Mouse (Mus musculus) spleen, adult 10 weeks (tissue): ENCODE data around the gene Exph5. TPM values are rescaled to one million over a fixed set of nuclear protein-coding genes. Genes with fewer than 3 reads are reported as not detected.

ENCODE experiments used
- polyA plus RNA-seq: library from polyadenylated mRNA; stranded (reverse); fragments of 350-450 nt; fragmentation: Illumina TruSeq; extraction: RNeasy Lipid Tissue Mini Kit (QIAGEN cat#74804); gene quantifications from one replicate; pipeline ENCODE4 v1.2.3, GENCODE M21; 2015; ENCODE audit warnings: low replicate concordance; ENCODE audit not compliant: insufficient read depth

Gene Exph5
- 0.11 TPM for polyA plus RNA-seq

GRCm38 (mm10) chr9:53301269-53301720, at the start of gene Exph5:
TSS of gene Exph5 (plus strand) at chr9:53301670.

GRCm38 (mm10) chr9:53383951-53384866, 82.7 kb downstream of the Exph5 start, which contains the start of gene Kdelc2:
TSS of gene Kdelc2 (plus strand) at chr9:53384025.

GRCm38 (mm10) chr9:53402291-53402711, 100.8 kb downstream of the Exph5 start, which contains the start of gene 4930550C14Rik:
TSS of gene 4930550C14Rik (plus strand) at chr9:53402325.

Other genes starting within 250 kb of the Exph5 start
- gene Ddx10, start 53.6 kb upstream of the Exph5 start, polyA plus RNA-seq: 45.6 TPM
- 9.8 TPM for gene Kdelc2, start 82.4 kb downstream of the Exph5 start, polyA plus RNA-seq
- 1.1 TPM for gene 4930550C14Rik, start 100.7 kb downstream of the Exph5 start, polyA plus RNA-seq
- gene Atm, start 235.1 kb downstream of the Exph5 start, polyA plus RNA-seq: 36.4 TPM
- 18.6 TPM for gene Npat, start 235.4 kb downstream of the Exph5 start, polyA plus RNA-seq